Mouse (Mus musculus): ENCODE results near the gene Polk.

- TF ChIP-seq CTCF (conservative IDR thresholded peaks at IDR 0.05; ENCODE audit: low read length) = no peak
- no peak for TF ChIP-seq POU5F1 (IDR thresholded peaks at IDR 0.05; ENCODE audit: borderline replicate concordance, low read length)
- no peak for TF ChIP-seq NANOG (IDR thresholded peaks at IDR 0.05; ENCODE audit: borderline replicate concordance, low read length)
Observed at GRCm38 (mm10) chr13:96536821-96537572, 5.4 kb downstream of the Polk start.

Measured in E14TG2a.4 (cell line).